Mouse (Mus musculus) G1E (cell line): ENCODE results near the gene Zswim3. TPM values are rescaled to one million over a fixed set of nuclear protein-coding genes. Genes with fewer than 3 reads are reported as not detected.

Source experiments
- ATAC-seq: 2 replicates; pipeline ENCODE4 v1.8.0; 2016; ENCODE audit warnings: mild to moderate bottlenecking; ENCODE audit not compliant: insufficient number of reproducible peaks, poor library complexity, low FRiP score, severe bottlenecking; ENCODE audit errors: extremely low read depth
- DNase-seq: peaks from one replicate; pipeline ENCODE4 v3.0.0; 2012; ENCODE audit warnings: low spot score
- H3K27me3 ChIP-seq: 2 replicates; pipeline ENCODE4 v1.6.1; 2012; ENCODE audit warnings: mild to moderate bottlenecking, low read length, inconsistent platforms; ENCODE audit not compliant: insufficient read depth
- H3K36me3 ChIP-seq: replicated peaks from 2 replicates; pipeline ENCODE3; 2012; ENCODE audit warnings: mild to moderate bottlenecking, inconsistent platforms
- H3K4me1 ChIP-seq: 2 replicates; pipeline ENCODE4 v1.6.1; 2012; ENCODE audit warnings: low read depth, low read length, inconsistent platforms, mixed read lengths; ENCODE audit not compliant: insufficient read depth
- H3K4me3 ChIP-seq: 2 replicates; pipeline ENCODE4 v1.5.1; 2012; ENCODE audit warnings: low read depth, mild to moderate bottlenecking, inconsistent platforms, low read length, moderate library complexity, mixed read lengths
- H3K9me3 ChIP-seq: replicated peaks from 2 replicates; pipeline ENCODE4 v1.6.1; 2012; ENCODE audit warnings: inconsistent platforms
- CTCF ChIP-seq: IDR thresholded peaks from 2 replicates; pipeline ENCODE4 v1.5.1; 2012; ENCODE audit warnings: low read depth, low read length, inconsistent platforms, mixed read lengths
- GATA1 ChIP-seq: IDR thresholded peaks from 2 replicates; pipeline ENCODE4 v1.6.1; 2012; ENCODE audit warnings: borderline replicate concordance, low read length, inconsistent platforms, mixed read lengths
- GATA2 ChIP-seq: IDR thresholded peaks from 2 replicates; pipeline ENCODE4 v1.6.1; 2012; ENCODE audit warnings: low read depth, low read length, inconsistent platforms, borderline replicate concordance
- POLR2AphosphoS5 ChIP-seq: IDR thresholded peaks from 2 replicates; pipeline ENCODE4 v1.6.1; 2012; ENCODE audit warnings: low read depth, low read length, inconsistent platforms; ENCODE audit not compliant: insufficient replicate concordance
- TAL1 ChIP-seq: conservative IDR thresholded peaks from 2 replicates; pipeline ENCODE4 v1.6.1; 2012; ENCODE audit warnings: low read depth, low read length, inconsistent platforms, mixed read lengths
- polyA plus RNA-seq: library from polyadenylated mRNA; stranded (reverse); fragments of >175 nt; gene quantifications from 2 replicates; pipeline ENCODE4 v1.2.3, GENCODE M21; 2012
- total RNA-seq, 2 experiments: library from RNA; stranded (forward) in 1 of 2; stranded (reverse) in 1 of 2; fragments of 200-1000 nt in 1 of 2; fragments of >200 nt in 1 of 2; fragmentation: Nextera tagmentation in 1 of 2; gene quantifications; 2 replicates each; pipeline ENCODE4 v1.2.3; 2014 to 2017

Zswim3 gene
- total and polyA plus RNA-seq, 3 experiments, result 1.2 to 7.1 (median 5.3) TPM

GRCm38 (mm10) chr2:164868491-164868890, 63.6 kb downstream of the Zswim3 start:
- ATAC-seq (no peak), DNase-seq (no peak)
- Histone ChIP-seq H3K27me3 (peaks cover 23% of the 10 kb centered on the region), H3K9me3 (peaks cover 4% of the 10 kb centered on the region), H3K4me3 (no peak overlapping the region), H3K36me3 (no peaks in the 10 kb centered on the region), H3K4me1 (0 out of 2 replicates have a peak, but pooled peaks cover 5% of the 10 kb centered on the region)
- TF ChIP-seq GATA1 (no peak), POLR2AphosphoS5 (no peak), TAL1 (no peak), GATA2 (no peak), CTCF (no peak)

Other genes starting within 250 kb of the Zswim3 start
Only the 20 nearest of the 29 such genes appear.
- gene Wfdc10, start 149.1 kb upstream of the Zswim3 start, total RNA-seq (2014; fragmentation: Nextera tagmentation), result not detected in 2 replicates
- gene Wfdc10, start 149.1 kb upstream of the Zswim3 start, total RNA-seq (2017), result 0.64 TPM in 1 of 2 replicates, not detected in the other
- gene Wfdc10, start 149.1 kb upstream of the Zswim3 start, polyA plus RNA-seq, result not detected in 2 replicates
- not detected in 2 replicates for gene Wfdc9, start 148.5 kb upstream of the Zswim3 start, total RNA-seq (2014; fragmentation: Nextera tagmentation)
- gene Wfdc9, start 148.5 kb upstream of the Zswim3 start, total RNA-seq (2017), result not detected in 2 replicates
- not detected in 2 replicates for gene Wfdc9, start 148.5 kb upstream of the Zswim3 start, polyA plus RNA-seq
- gene Wfdc11, start 131.0 kb upstream of the Zswim3 start, total RNA-seq (2014; fragmentation: Nextera tagmentation), result not detected in 2 replicates
- not detected in 2 replicates for gene Wfdc11, start 131.0 kb upstream of the Zswim3 start, total RNA-seq (2017)
- gene Wfdc11, start 131.0 kb upstream of the Zswim3 start, polyA plus RNA-seq, result not detected in 2 replicates
- gene Wfdc13, start 120.0 kb upstream of the Zswim3 start, total RNA-seq (2014; fragmentation: Nextera tagmentation), result not detected in 2 replicates
- 0.11 TPM in 1 of 2 replicates, not detected in the other for gene Wfdc13, start 120.0 kb upstream of the Zswim3 start, total RNA-seq (2017)
- gene Wfdc13, start 120.0 kb upstream of the Zswim3 start, polyA plus RNA-seq, result not detected in 2 replicates
- gene Spint4, start 106.6 kb upstream of the Zswim3 start, total RNA-seq (2014; fragmentation: Nextera tagmentation), result not detected in 2 replicates
- gene Spint4, start 106.6 kb upstream of the Zswim3 start, total RNA-seq (2017), result 0.16 TPM in 1 of 2 replicates, not detected in the other
- not detected in 2 replicates for gene Spint4, start 106.6 kb upstream of the Zswim3 start, polyA plus RNA-seq
- not detected in 2 replicates for gene Spint5, start 89.8 kb upstream of the Zswim3 start, total RNA-seq (2014; fragmentation: Nextera tagmentation)
- gene Spint5, start 89.8 kb upstream of the Zswim3 start, total RNA-seq (2017), result not detected in 2 replicates
- gene Spint5, start 89.8 kb upstream of the Zswim3 start, polyA plus RNA-seq, result not detected in 2 replicates
- gene Wfdc3, start 59.2 kb upstream of the Zswim3 start, total RNA-seq (2014; fragmentation: Nextera tagmentation), result 1.4 and 2.0 TPM in 2 replicates
- gene Wfdc3, start 59.2 kb upstream of the Zswim3 start, total RNA-seq (2017), result 0.98 and 1.5 TPM in 2 replicates
- gene Wfdc3, start 59.2 kb upstream of the Zswim3 start, polyA plus RNA-seq, result 0.03 TPM in 1 of 2 replicates, not detected in the other
- 58.1 and 86.2 TPM in 2 replicates for gene Dnttip1, start 59.1 kb upstream of the Zswim3 start, total RNA-seq (2014; fragmentation: Nextera tagmentation)
- gene Dnttip1, start 59.1 kb upstream of the Zswim3 start, total RNA-seq (2017), result 18.0 and 23.8 TPM in 2 replicates
- gene Dnttip1, start 59.1 kb upstream of the Zswim3 start, polyA plus RNA-seq, result 122 and 135 TPM in 2 replicates
- gene Ube2c, start 35.2 kb upstream of the Zswim3 start, total RNA-seq (2014; fragmentation: Nextera tagmentation), result 351 and 411 TPM in 2 replicates
- 127 and 135 TPM in 2 replicates for gene Ube2c, start 35.2 kb upstream of the Zswim3 start, total RNA-seq (2017)
- 102 and 111 TPM in 2 replicates for gene Ube2c, start 35.2 kb upstream of the Zswim3 start, polyA plus RNA-seq
- gene Tnnc2, start 25.1 kb upstream of the Zswim3 start, total RNA-seq (2014; fragmentation: Nextera tagmentation), result not detected in 2 replicates
- gene Tnnc2, start 25.1 kb upstream of the Zswim3 start, total RNA-seq (2017), result not detected in 2 replicates
- not detected in 2 replicates for gene Tnnc2, start 25.1 kb upstream of the Zswim3 start, polyA plus RNA-seq
- gene Snx21, start 19.3 kb upstream of the Zswim3 start, total RNA-seq (2014; fragmentation: Nextera tagmentation), result 4.7 and 6.8 TPM in 2 replicates
- gene Snx21, start 19.3 kb upstream of the Zswim3 start, total RNA-seq (2017), result 1.3 and 1.7 TPM in 2 replicates
- 3.5 and 5.0 TPM in 2 replicates for gene Snx21, start 19.3 kb upstream of the Zswim3 start, polyA plus RNA-seq
- 12.9 and 16.6 TPM in 2 replicates for gene Acot8, start 216 bp upstream of the Zswim3 start, total RNA-seq (2014; fragmentation: Nextera tagmentation)
- gene Acot8, start 216 bp upstream of the Zswim3 start, total RNA-seq (2017), result 20.8 and 24.0 TPM in 2 replicates
- 45.4 and 51.6 TPM in 2 replicates for gene Acot8, start 216 bp upstream of the Zswim3 start, polyA plus RNA-seq
- gene Zswim1, start 17.6 kb downstream of the Zswim3 start, total RNA-seq (2014; fragmentation: Nextera tagmentation), result 19.0 and 22.2 TPM in 2 replicates
- gene Zswim1, start 17.6 kb downstream of the Zswim3 start, total RNA-seq (2017), result 3.8 and 4.1 TPM in 2 replicates
- 33.9 and 38.4 TPM in 2 replicates for gene Zswim1, start 17.6 kb downstream of the Zswim3 start, polyA plus RNA-seq
- not detected in 2 replicates for gene Spata25, start 23.4 kb downstream of the Zswim3 start, total RNA-seq (2014; fragmentation: Nextera tagmentation)
- not detected in 2 replicates for gene Spata25, start 23.4 kb downstream of the Zswim3 start, total RNA-seq (2017)
- gene Spata25, start 23.4 kb downstream of the Zswim3 start, polyA plus RNA-seq, result not detected in 2 replicates
- gene Ctsa, start 27.8 kb downstream of the Zswim3 start, total RNA-seq (2014; fragmentation: Nextera tagmentation), result 24.7 and 40.4 TPM in 2 replicates
- gene Ctsa, start 27.8 kb downstream of the Zswim3 start, total RNA-seq (2017), result 58.7 and 67.0 TPM in 2 replicates
- gene Ctsa, start 27.8 kb downstream of the Zswim3 start, polyA plus RNA-seq, result 37.0 and 68.2 TPM in 2 replicates
- not detected in 2 replicates for gene Neurl2, start 28.4 kb downstream of the Zswim3 start, total RNA-seq (2014; fragmentation: Nextera tagmentation)
- gene Neurl2, start 28.4 kb downstream of the Zswim3 start, total RNA-seq (2017), result 0.27 TPM in 1 of 2 replicates, not detected in the other
- 0.10 TPM in 1 of 2 replicates, not detected in the other for gene Neurl2, start 28.4 kb downstream of the Zswim3 start, polyA plus RNA-seq
- not detected in 2 replicates for gene Pltp, start 52.6 kb downstream of the Zswim3 start, total RNA-seq (2014; fragmentation: Nextera tagmentation)
- not detected in 2 replicates for gene Pltp, start 52.6 kb downstream of the Zswim3 start, total RNA-seq (2017)
- not detected in 2 replicates for gene Pltp, start 52.6 kb downstream of the Zswim3 start, polyA plus RNA-seq
- gene Pcif1, start 74.2 kb downstream of the Zswim3 start, total RNA-seq (2014; fragmentation: Nextera tagmentation), result 54.7 and 61.3 TPM in 2 replicates
- gene Pcif1, start 74.2 kb downstream of the Zswim3 start, total RNA-seq (2017), result 31.7 and 35.5 TPM in 2 replicates
- gene Pcif1, start 74.2 kb downstream of the Zswim3 start, polyA plus RNA-seq, result 137 TPM in 2 replicates
- gene Zfp335, start 106.7 kb downstream of the Zswim3 start, total RNA-seq (2014; fragmentation: Nextera tagmentation), result 30.6 and 31.4 TPM in 2 replicates
- gene Zfp335, start 106.7 kb downstream of the Zswim3 start, total RNA-seq (2017), result 8.7 and 9.8 TPM in 2 replicates
- gene Zfp335, start 106.7 kb downstream of the Zswim3 start, polyA plus RNA-seq, result 48.3 and 49.6 TPM in 2 replicates
- gene Mmp9, start 135.7 kb downstream of the Zswim3 start, total RNA-seq (2014; fragmentation: Nextera tagmentation), result not detected in 2 replicates
- gene Mmp9, start 135.7 kb downstream of the Zswim3 start, total RNA-seq (2017), result 0.76 and 0.82 TPM in 2 replicates
- gene Mmp9, start 135.7 kb downstream of the Zswim3 start, polyA plus RNA-seq, result 0.63 and 0.76 TPM in 2 replicates